Mouse (Mus musculus) olfactory bulb, adult 2 months (tissue): ENCODE data around the gene Mapk10.

ENCODE experiments used
- CTCF ChIP-seq: fragments of 200-500 bp; IDR thresholded peaks from 2 replicates; pipeline ENCODE4 v1.5.1; 2012; ENCODE audit warnings: low read depth, mild to moderate bottlenecking, low read length, moderate library complexity; ENCODE audit not compliant: insufficient read depth
- POLR2A ChIP-seq: fragments of 200-500 bp; IDR thresholded peaks from 2 replicates; pipeline ENCODE4 v1.6.1; 2012; ENCODE audit warnings: mild to moderate bottlenecking, low read depth, low read length, moderate library complexity; ENCODE audit not compliant: insufficient read depth

DNA sequence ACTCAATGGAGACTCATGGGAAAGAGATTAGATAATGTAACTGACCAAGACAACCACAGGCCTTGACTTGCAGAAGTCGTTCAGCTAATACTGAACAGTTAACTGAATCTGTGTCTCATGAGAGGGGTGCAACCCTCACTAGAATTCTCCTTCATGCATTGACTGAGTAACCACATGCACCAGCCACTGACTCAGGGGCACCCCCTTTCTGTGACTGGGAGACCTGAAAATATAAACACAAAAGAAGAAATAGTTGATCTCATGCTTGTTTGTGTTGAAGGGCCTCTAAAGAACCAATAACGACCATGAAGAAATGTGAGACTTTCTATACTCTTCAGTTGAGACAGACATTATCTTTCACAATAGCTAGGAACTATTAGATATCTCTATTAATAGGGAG is 10.9 kb upstream of the Mapk10 start:
- TF ChIP-seq CTCF: no peak
- no peak for TF ChIP-seq POLR2A
